Comparison of ENCODE assay signal across 18 mouse cellular contexts in genomic region chr6:72420901-72421300, GRCm38 (mm10). TPM values are rescaled to one million over a fixed set of nuclear protein-coding genes. Genes with fewer than 3 reads are reported as not detected.
DNase-seq lines count a peak whose midpoint lies in the region; ATAC-seq and TF ChIP-seq lines count a peak whose summit lies in the region.
"Had no signal": no experiment of that assay in that cellular context is flagged by ENCODE, and none has a peak within 500 bp of the region (broad histone marks: within the 10 kb centered on the region; RNA-seq: fewer than 3 reads in every experiment).

No protein-coding gene starts in this region.

- no peak overlapping the region for H3K4me3 ChIP-seq in liver, adult 2 months (ENCODE audit: insufficient read depth, low read depth, low read length)
- H3K4me3 ChIP-seq in liver, embryonic 12.5 days: no peak overlapping the region
- no peak overlapping the region for H3K4me3 ChIP-seq in liver, postnatal 0 days (ENCODE audit: low read depth, low read length)

- ATAC-seq in liver, embryonic 12.5 days: no peak
- ATAC-seq in liver, postnatal 0 days: peak; percentile 47
- ATAC-seq: activated CD4-positive, CD25-positive, alpha-beta regulatory T cell, adult 4 months; CD4-positive, CD25-positive, alpha-beta regulatory T cell, adult 4 months; Patski had no signal

- H3K4me2 ChIP-seq in liver, embryonic 12.5 days: no peak overlapping the region
- no peak overlapping the region for H3K4me2 ChIP-seq in liver, postnatal 0 days (ENCODE audit: low read depth, low read length)

- H3K9ac ChIP-seq in liver, adult 2 months (ENCODE audit: low read depth, low read length): no peak overlapping the region
- no peak overlapping the region for H3K9ac ChIP-seq in liver, embryonic 12.5 days
- no peak overlapping the region for H3K9ac ChIP-seq in liver, postnatal 0 days (replicated peaks)

- H3K27me3 ChIP-seq in liver, adult 2 months (ENCODE audit: control insufficient read depth, insufficient read depth, low read length): no peaks in the 10 kb centered on the region
- no peaks in the 10 kb centered on the region for H3K27me3 ChIP-seq in liver, embryonic 12.5 days (replicated peaks)
- no peaks in the 10 kb centered on the region for H3K27me3 ChIP-seq in liver, postnatal 0 days (ENCODE audit: insufficient read depth, low read length)
- H3K27me3 ChIP-seq: CH12.LX, Patski had no signal

- H3K4me1 ChIP-seq in liver, adult 2 months (ENCODE audit: control insufficient read depth, insufficient read depth, low read length): peaks cover 15% of the 10 kb centered on the region
- peaks cover 42% of the 10 kb centered on the region for H3K4me1 ChIP-seq in liver, embryonic 12.5 days
- H3K4me1 ChIP-seq in liver, postnatal 0 days (ENCODE audit: insufficient read depth): peaks cover 16% of the 10 kb centered on the region

- DNase-seq in liver, adult 2 months (ENCODE audit: extremely low read depth, low read depth, low spot score): peak; percentile 94
- no peak for DNase-seq in liver, postnatal 0 days
- DNase-seq in liver: no peak
- DNase-seq: adrenal gland, adult 2 months; adrenal gland, adult 8-10 months; adrenal gland, postnatal 10 days; adrenal gland, postnatal 14 days; adrenal gland, postnatal 25 days; adrenal gland, postnatal 36 days; B cell, adult 2 months; cerebellum, adult 11 months; cerebellum, adult 11-12 months; cerebellum, adult 18-20 months had no signal

- no peak for TF ChIP-seq POLR2A in liver, adult 2 months (IDR thresholded peaks at IDR 0.05; ENCODE audit: extremely low read depth, insufficient read depth, low read length)

- H3K9me3 ChIP-seq in liver, embryonic 12.5 days (replicated peaks): no peaks in the 10 kb centered on the region
- H3K9me3 ChIP-seq in liver, postnatal 0 days (ENCODE audit: low read length): no peaks in the 10 kb centered on the region

- TF ChIP-seq CTCF in liver, adult 2 months (IDR thresholded peaks at IDR 0.05; ENCODE audit: low read depth, low read length): no peak
- TF ChIP-seq CTCF in liver, postnatal 0 days (IDR thresholded peaks at IDR 0.05; ENCODE audit: low read depth): no peak

- no peak for TF ChIP-seq EP300 in liver, postnatal 0 days (IDR thresholded peaks at IDR 0.05; ENCODE audit: low read depth)

- peaks cover 53% of the 10 kb centered on the region for H3K36me3 ChIP-seq in liver, adult 2 months (ENCODE audit: control insufficient read depth, insufficient read depth, low read length)
- H3K36me3 ChIP-seq in liver, embryonic 12.5 days: peaks cover 85% of the 10 kb centered on the region
- peaks cover 46% of the 10 kb centered on the region for H3K36me3 ChIP-seq in liver, postnatal 0 days (replicated peaks; ENCODE audit: insufficient read depth, low read length)

- 25% methylated on average over 10 of the region's 10 CpGs for WGBS in liver, adult 2 months
- WGBS in liver, embryonic 12.5 days (ENCODE audit: insufficient replicate concordance): 87% methylated on average over 10 of the region's 10 CpGs
- 75% methylated on average over 10 of the region's 10 CpGs for whole genome bisulfite sequencing in liver, postnatal 0 days (ENCODE audit: insufficient replicate concordance)

- H3K27ac ChIP-seq in liver, adult 2 months (replicated peaks; ENCODE audit: insufficient read depth, low read depth, low read length): peak overlapping the region; percentile 58
- H3K27ac ChIP-seq in liver, embryonic 12.5 days: no peak overlapping the region
- peak overlapping the region; percentile 41; the same call in 1 of the 2 replicates for H3K27ac ChIP-seq in liver, postnatal 0 days (ENCODE audit: low read depth)

- peaks cover 8% of the 10 kb centered on the region; the same call in 1 of the 2 replicates for H3K79me2 ChIP-seq in liver, adult 2 months (ENCODE audit: control insufficient read depth, insufficient read depth, low read length)

RNA-seq across cellular contexts. Expression of gene Ggcx, which starts 6.8 kb away (rescaled TPM):
- total RNA-seq in liver, adult 2 months (2014; rRNA removed): 71.0 and 80.9 TPM in 2 replicates
- 62.4 and 67.3 TPM in 2 replicates for polyA plus RNA-seq in liver, adult 2 months (2012; rRNA removed)
- 21.8 and 23.0 TPM in 2 replicates for polyA plus RNA-seq in liver, embryonic 12.5 days (2016; fragmentation: Nextera tagmentation; extraction: Ambion mirVana)
- 16.2 and 20.7 TPM in 2 replicates for polyA plus RNA-seq in liver, postnatal 0 days (2015; fragmentation: Nextera tagmentation; extraction: Ambion mirVana)

RNA-seq across cellular contexts. Expression of gene Mat2a, which starts 18.5 kb away (rescaled TPM):
- 54.0 and 59.7 TPM in 2 replicates for total RNA-seq in liver, adult 2 months (2014; rRNA removed)
- 19.8 and 31.1 TPM in 2 replicates for polyA plus RNA-seq in liver, adult 2 months (2012; rRNA removed)
- 318 and 321 TPM in 2 replicates for polyA plus RNA-seq in liver, embryonic 12.5 days (2016; fragmentation: Nextera tagmentation; extraction: Ambion mirVana)
- polyA plus RNA-seq in liver, postnatal 0 days (2015; fragmentation: Nextera tagmentation; extraction: Ambion mirVana): 111 and 138 TPM in 2 replicates

RNA-seq across cellular contexts. Expression of gene Vamp8, which starts 30.4 kb away (rescaled TPM):
- 193 and 238 TPM in 2 replicates for total RNA-seq in liver, adult 2 months (2014; rRNA removed)
- 219 and 220 TPM in 2 replicates for polyA plus RNA-seq in liver, adult 2 months (2012; rRNA removed)
- 220 and 223 TPM in 2 replicates for polyA plus RNA-seq in liver, embryonic 12.5 days (2016; fragmentation: Nextera tagmentation; extraction: Ambion mirVana)
- polyA plus RNA-seq in liver, postnatal 0 days (2015; fragmentation: Nextera tagmentation; extraction: Ambion mirVana): 263 and 277 TPM in 2 replicates

RNA-seq across cellular contexts. Expression of gene Vamp5, which starts 40.6 kb away (rescaled TPM):
- 18.9 and 20.5 TPM in 2 replicates for total RNA-seq in liver, adult 2 months (2014; rRNA removed)
- 18.3 and 18.5 TPM in 2 replicates for polyA plus RNA-seq in liver, adult 2 months (2012; rRNA removed)
- 105 and 109 TPM in 2 replicates for polyA plus RNA-seq in liver, embryonic 12.5 days (2016; fragmentation: Nextera tagmentation; extraction: Ambion mirVana)
- polyA plus RNA-seq in liver, postnatal 0 days (2015; fragmentation: Nextera tagmentation; extraction: Ambion mirVana): 50.8 and 53.1 TPM in 2 replicates

RNA-seq across cellular contexts. Expression of gene Rnf181, which starts 54.1 kb away (rescaled TPM):
- 58.1 and 62.6 TPM in 2 replicates for total RNA-seq in liver, adult 2 months (2014; rRNA removed)
- polyA plus RNA-seq in liver, adult 2 months (2012; rRNA removed): 66.4 and 75.2 TPM in 2 replicates
- 80.0 and 83.0 TPM in 2 replicates for polyA plus RNA-seq in liver, embryonic 12.5 days (2016; fragmentation: Nextera tagmentation; extraction: Ambion mirVana)
- polyA plus RNA-seq in liver, postnatal 0 days (2015; fragmentation: Nextera tagmentation; extraction: Ambion mirVana): 61.0 and 63.2 TPM in 2 replicates
